Mouse (Mus musculus) v-Abl transformed pro-B cells (cell line): ENCODE measurements around the gene Fasn.
"Not testable (repeated sequence)": the region's sequence is repeated elsewhere in the genome, so short reads cannot be mapped to it uniquely, and the experiment has no call there.

Experiments
- in situ Hi-C, 2 experiments: fragments of 400-800 bp; cut with MboI; formaldehyde crosslinking; loops; one replicate each; pipeline ENCODE4 v1.15.1; 2025; ENCODE audit not compliant: unreplicated experiment in 2 of 2

The Fasn gene

DNA sequence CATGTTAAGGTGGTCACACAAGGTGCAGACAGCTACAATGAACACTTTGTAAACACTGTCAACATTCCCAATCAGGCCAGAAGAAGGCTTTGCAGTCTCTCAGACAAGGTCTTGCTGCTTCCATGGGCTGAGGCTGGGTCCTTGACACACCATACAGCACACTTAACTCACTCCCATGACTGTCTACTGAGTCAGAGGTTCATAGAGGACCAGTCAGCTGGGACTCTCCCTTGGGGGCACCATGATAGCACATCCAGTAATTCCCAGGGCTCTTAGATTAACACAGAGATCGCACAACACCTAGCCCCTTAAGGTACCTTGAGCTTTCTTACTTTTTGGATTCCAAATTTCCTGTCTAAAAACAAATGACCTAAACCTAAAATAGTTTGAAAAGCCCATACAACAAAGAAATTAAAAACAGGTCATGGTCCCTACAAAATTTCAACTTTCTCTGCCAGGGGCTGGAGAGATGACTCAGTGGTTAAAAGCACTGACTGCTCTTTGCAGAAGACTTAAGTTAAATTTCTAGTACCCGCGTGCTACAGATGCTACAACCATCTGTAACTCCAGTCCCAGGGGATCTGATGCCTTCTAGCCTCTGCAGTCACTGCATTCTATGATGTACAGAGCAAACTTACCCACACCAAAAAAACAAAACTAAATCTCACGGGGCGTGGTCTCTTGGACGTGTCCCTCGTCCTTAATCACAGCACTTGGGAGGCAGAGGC is 50.7 kb downstream of the Fasn start:
- in situ Hi-C loops, result loop anchor here (5.0 to 10.0 kb wide), 3 partner anchors 46 to 289 kb away; partner anchors contain the start of genes Mrpl12 (in 2 of the 2), Dcxr (in 1 of the 2) and Sirt7 (in 1 of the 2)

DNA sequence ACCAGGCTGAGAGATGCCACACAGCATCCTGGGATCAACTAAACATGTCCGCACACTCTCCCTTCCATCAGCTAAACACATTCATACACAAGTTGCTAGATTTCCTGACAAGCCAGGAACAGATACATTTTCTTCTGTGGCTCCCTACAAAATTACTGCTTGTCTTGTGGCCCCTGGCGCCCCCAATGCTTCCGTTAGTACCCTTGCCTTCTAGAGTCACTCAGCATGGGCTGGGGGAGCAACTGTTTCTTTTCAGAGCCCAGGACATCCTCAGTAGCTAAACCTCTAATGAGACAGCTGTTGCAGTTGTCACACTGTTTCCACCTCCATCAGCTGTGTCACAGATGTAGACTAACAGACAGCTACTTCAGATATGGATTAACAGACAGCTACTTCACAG is 51.6 kb downstream of the Fasn start:
- in situ Hi-C loops, result loop anchor here (5.0 to 10.0 kb wide), 3 partner anchors 45 to 288 kb away; partner anchors contain the start of genes Mrpl12 (in 2 of the 2), Dcxr (in 1 of the 2) and Sirt7 (in 1 of the 2)

DNA sequence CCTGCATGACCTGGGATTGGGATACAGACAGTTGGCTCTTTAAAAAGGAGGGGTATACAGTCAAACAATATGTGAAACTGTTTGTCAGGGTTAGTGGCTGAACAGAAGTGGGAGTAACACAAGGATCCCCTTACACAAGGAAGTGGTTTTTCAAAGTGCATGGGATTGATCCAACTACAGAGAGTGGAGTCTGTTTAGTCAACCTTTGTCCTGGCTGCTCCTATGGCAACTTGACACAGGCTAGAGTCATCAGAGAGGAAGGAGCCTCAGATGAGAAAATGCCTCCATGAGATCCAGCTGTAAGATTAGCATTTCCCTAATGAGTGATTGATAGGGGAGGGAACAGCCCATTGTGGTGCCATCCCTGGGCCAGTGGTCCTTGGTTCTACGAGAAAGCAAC is 56.1 kb downstream of the Fasn start:
- in situ Hi-C loops, result no loop called here

DNA sequence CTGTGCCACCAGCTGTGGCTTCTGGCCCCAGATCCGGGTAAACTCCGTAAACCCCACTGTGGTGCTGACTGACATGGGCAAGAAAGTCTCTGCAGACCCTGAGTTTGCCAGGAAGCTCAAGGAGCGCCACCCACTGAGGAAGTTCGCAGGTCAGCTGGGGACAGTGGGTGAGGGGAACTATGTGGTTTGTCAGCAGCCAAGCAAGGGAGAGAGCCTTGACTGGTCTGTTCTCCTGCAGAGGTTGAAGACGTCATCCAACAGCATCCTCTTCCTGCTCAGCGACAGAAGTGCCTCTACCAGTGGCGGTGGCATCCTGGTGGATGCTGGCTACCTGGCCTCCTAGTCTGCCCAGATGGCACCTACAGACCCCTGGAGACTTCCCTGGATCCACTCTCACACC is 57.3 kb downstream of the Fasn start:
- in situ Hi-C loops, result not testable (repeated sequence)

GRCm38 (mm10) chr11:120763121-120763999 is 61.0 kb downstream of the Fasn start:
- in situ Hi-C loops, result not testable (repeated sequence)

DNA sequence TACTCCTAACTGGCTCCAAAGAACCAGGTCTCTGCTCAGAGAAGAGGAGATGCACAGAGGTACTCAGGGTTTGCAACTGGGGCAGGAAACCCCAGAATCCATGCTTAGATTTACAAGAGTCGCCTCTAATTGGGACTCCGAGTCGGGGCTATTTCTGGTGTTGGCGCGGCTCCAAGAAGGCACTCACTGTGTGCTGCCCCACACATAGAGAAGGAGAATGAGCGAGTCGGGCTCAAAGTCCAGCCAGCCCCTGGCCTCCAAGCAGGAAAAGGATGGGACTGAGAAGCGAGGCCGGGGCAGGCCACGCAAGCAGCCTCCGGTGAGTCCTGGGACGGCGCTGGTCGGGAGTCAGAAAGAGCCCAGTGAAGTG is 61.7 kb downstream of the Fasn start, which contains the start of gene Hmga1b:
Gene Hmga1b, plus strand, starts transcription at position 123 of the 370 bp plus-strand sequence.
- in situ Hi-C loops, result not testable (repeated sequence)

DNA sequence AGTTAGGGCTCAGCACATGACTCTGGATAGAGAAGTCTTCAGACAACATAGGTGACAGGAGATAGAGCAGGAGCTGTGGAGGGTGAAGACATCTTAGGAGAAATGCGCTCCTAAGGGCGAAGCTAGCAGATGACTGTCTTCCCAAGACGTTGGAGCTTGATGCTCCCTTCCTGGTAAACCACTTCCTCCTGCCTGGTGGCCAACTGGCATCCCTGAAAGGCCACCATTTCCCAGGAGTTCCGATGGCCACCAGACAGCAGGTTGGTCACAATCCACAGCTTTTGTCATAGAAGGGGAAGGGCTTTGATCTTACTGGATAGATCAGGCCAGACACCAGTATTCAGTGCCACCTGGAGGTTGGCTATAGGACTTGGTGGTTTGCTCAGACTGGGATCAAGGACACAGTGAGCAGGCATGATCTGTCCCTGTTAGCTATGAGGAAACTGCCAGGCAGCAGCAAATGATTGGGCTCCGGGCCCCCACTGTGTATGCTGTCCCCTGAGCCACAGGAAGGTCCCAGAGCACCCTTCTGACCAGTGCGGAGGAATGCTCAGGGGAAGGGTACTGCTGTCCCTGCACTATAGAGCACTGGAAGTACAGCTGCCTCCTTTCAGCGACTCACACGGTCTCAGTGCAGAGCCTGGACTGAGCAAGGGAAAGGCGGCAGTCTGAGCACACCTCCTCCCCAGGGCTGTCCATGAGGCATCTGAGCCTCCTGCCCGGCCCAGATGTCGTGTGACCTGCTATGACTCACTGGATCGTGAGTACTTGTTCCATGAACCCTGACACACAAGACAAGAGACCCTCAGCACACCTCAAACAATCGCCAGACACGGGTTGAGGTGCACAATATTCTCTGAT is 62.3 kb downstream of the Fasn start:
- in situ Hi-C loops, result no loop called here

- in situ Hi-C loops, result no loop called here
These were observed 64.1 kb downstream of the Fasn start for GRCm38 (mm10) chr11:120760236-120760635.
